Mouse (Mus musculus) liver, embryonic 13.5 days (tissue): ENCODE results near the gene Abca2. TPM values are rescaled to one million over a fixed set of nuclear protein-coding genes. Genes with fewer than 3 reads are reported as not detected.

Source experiments
- ATAC-seq: fragments of 200-750 bp; cut with Nextera tagmentation; 2 replicates; pipeline ENCODE4 v1.8.0; 2017; ENCODE audit warnings: low read depth, mild to moderate bottlenecking, moderate number of reproducible peaks, moderate library complexity
- DNase-seq: peaks from one replicate; pipeline ENCODE4 v3.0.0; 2022
- H3K27ac ChIP-seq: fragments of 300-500 bp; sonication (generic); 2 replicates; pipeline ENCODE4 v1.5.1; 2015; ENCODE audit warnings: moderate library complexity, mild to moderate bottlenecking, inconsistent platforms
- H3K27me3 ChIP-seq: fragments of 300-500 bp; sonication (generic); 2 replicates; pipeline ENCODE4 v1.6.1; 2015; ENCODE audit warnings: mild to moderate bottlenecking, inconsistent platforms
- H3K36me3 ChIP-seq: fragments of 300-500 bp; sonication (generic); 2 replicates; pipeline ENCODE4 v1.6.1; 2015; ENCODE audit warnings: mild to moderate bottlenecking, inconsistent platforms
- H3K4me1 ChIP-seq: fragments of 300-500 bp; sonication (generic); replicated peaks from 2 replicates; pipeline ENCODE4 v1.6.1; 2015; ENCODE audit warnings: inconsistent platforms
- H3K4me2 ChIP-seq: fragments of 300-500 bp; sonication (generic); 2 replicates; pipeline ENCODE4 v1.6.1; 2015; ENCODE audit warnings: inconsistent platforms, mild to moderate bottlenecking, moderate library complexity
- H3K4me3 ChIP-seq: fragments of 300-500 bp; sonication (generic); replicated peaks from 2 replicates; pipeline ENCODE4 v1.5.1; 2015; ENCODE audit warnings: mild to moderate bottlenecking, inconsistent platforms
- H3K9ac ChIP-seq: fragments of 300-500 bp; sonication (generic); 2 replicates; pipeline ENCODE4 v1.6.1; 2015; ENCODE audit warnings: mild to moderate bottlenecking, inconsistent platforms
- H3K9me3 ChIP-seq: fragments of 300-500 bp; sonication (generic); replicated peaks from 2 replicates; pipeline ENCODE4 v1.6.1; 2016; ENCODE audit warnings: inconsistent platforms
- WGBS: fragments of 180-500 bp; shearing (Covaris S2); methylation state at CpG from one replicate; pipeline ENCODE4 v1.1.7; 2015; ENCODE audit not compliant: insufficient replicate concordance; 5-methylcytosine and 5-hydroxymethylcytosine counted together
- microRNA-seq: library from miRNA; unstranded; fragments of <30 nt; microRNA quantifications from one replicate; pipeline ENCODE4, GENCODE M21; 2016
- polyA plus RNA-seq: library from polyadenylated mRNA; unstranded; fragments of >200 nt; fragmentation: Nextera tagmentation; extraction: Ambion mirVana; gene quantifications from 2 replicates; pipeline ENCODE4 v1.2.1, GENCODE M21; 2015

The Abca2 gene
- polyA plus RNA-seq, 1 experiment from 2014 or later: 1.4 TPM

GRCm38 (mm10) chr2:25482969-25483368 lies 54.5 kb downstream of the Abca2 start:
- Histone ChIP-seq H3K4me1 (peaks cover 29% of the 10 kb centered on the region), H3K9me3 (no peaks in the 10 kb centered on the region), H3K9ac (no peak overlapping the region), H3K36me3 (no peaks in the 10 kb centered on the region), H3K27ac (no peak overlapping the region), H3K4me3 (no peak overlapping the region), H3K27me3 (no peaks in the 10 kb centered on the region), H3K4me2 (no peak overlapping the region)
- 13% methylated on average over 7 of the region's 7 CpGs for WGBS
- ATAC-seq (no peak), DNase-seq (peak; percentile 37)

GRCm38 (mm10) chr2:25484901-25485647 lies 56.6 kb downstream of the Abca2 start:
- no peak overlapping the region for H3K4me2 ChIP-seq
- H3K4me1 ChIP-seq: peaks cover 38% of the 10 kb centered on the region
- no peaks in the 10 kb centered on the region for H3K27me3 ChIP-seq
- H3K36me3 ChIP-seq: no peaks in the 10 kb centered on the region
- ATAC-seq (peak; percentile 65), DNase-seq (no peak)
- H3K9me3 ChIP-seq: no peaks in the 10 kb centered on the region
- no peak overlapping the region for H3K9ac ChIP-seq
- no peak overlapping the region for H3K4me3 ChIP-seq
- H3K27ac ChIP-seq: peak overlapping the region; percentile 59
- WGBS: 53% methylated on average over 11 of the region's 11 CpGs

GRCm38 (mm10) chr2:25487965-25488670 lies 59.6 kb downstream of the Abca2 start:
- Histone ChIP-seq H3K27me3 (no peaks in the 10 kb centered on the region), H3K9me3 (no peaks in the 10 kb centered on the region), H3K4me2 (peak overlapping the region; percentile 32), H3K36me3 (no peaks in the 10 kb centered on the region), H3K27ac (0 out of 2 replicates have a peak overlapping the region, but pooled peaks have one; percentile 20), H3K4me3 (no peak overlapping the region), H3K4me1 (peaks cover 38% of the 10 kb centered on the region), H3K9ac (no peak overlapping the region)
- 56% methylated on average over 6 of the region's 6 CpGs for WGBS
- ATAC-seq: peak; percentile 77
- DNase-seq: no peak

GRCm38 (mm10) chr2:25488671-25489068 lies 60.2 kb downstream of the Abca2 start:
- WGBS: 56% methylated on average over 7 of the region's 7 CpGs
- no peak for ATAC-seq
- Histone ChIP-seq H3K27me3 (no peaks in the 10 kb centered on the region), H3K27ac (no peak overlapping the region), H3K36me3 (no peaks in the 10 kb centered on the region), H3K4me2 (no peak overlapping the region), H3K4me1 (peaks cover 38% of the 10 kb centered on the region), H3K9me3 (no peaks in the 10 kb centered on the region), H3K4me3 (no peak overlapping the region), H3K9ac (no peak overlapping the region)
- DNase-seq: no peak

GRCm38 (mm10) chr2:25492988-25493387 lies 64.5 kb downstream of the Abca2 start:
- ATAC-seq: no peak
- H3K4me2 ChIP-seq: no peak overlapping the region
- WGBS: 63% methylated on average over 5 of the region's 5 CpGs
- no peaks in the 10 kb centered on the region for H3K27me3 ChIP-seq
- no peak overlapping the region for H3K9ac ChIP-seq
- no peak overlapping the region for H3K27ac ChIP-seq
- H3K9me3 ChIP-seq: no peaks in the 10 kb centered on the region
- peaks cover 15% of the 10 kb centered on the region for H3K4me1 ChIP-seq
- H3K36me3 ChIP-seq: no peaks in the 10 kb centered on the region
- H3K4me3 ChIP-seq: no peak overlapping the region
- no peak for DNase-seq

- WGBS: 81% methylated on average over 5 of the region's 5 CpGs
- Histone ChIP-seq H3K4me1 (peaks cover 14% of the 10 kb centered on the region), H3K9ac (no peak within 1 kb of the TSS), H3K4me2 (no peak within 1 kb of the TSS), H3K9me3 (no peaks in the 10 kb centered on the region), H3K36me3 (no peaks in the 10 kb centered on the region), H3K27ac (no peak within 1 kb of the TSS), H3K27me3 (no peaks in the 10 kb centered on the region), H3K4me3 (no peak within 1 kb of the TSS)
- no peak for DNase-seq
- ATAC-seq: no peak
These were observed 65.0 kb downstream of the Abca2 start, which contains the start of gene Lcn12 for GRCm38 (mm10) chr2:25493476-25493961. TSS of gene Lcn12 (minus strand) at chr2:25493911.

- H3K4me3 ChIP-seq: no peak overlapping the region
- peaks cover 33% of the 10 kb centered on the region for H3K4me1 ChIP-seq
- no peaks in the 10 kb centered on the region for H3K9me3 ChIP-seq
- no peak overlapping the region for H3K27ac ChIP-seq
- no peak for DNase-seq
- WGBS: 37% methylated on average over 4 of the region's 4 CpGs
- no peaks in the 10 kb centered on the region for H3K27me3 ChIP-seq
- no peak overlapping the region for H3K4me2 ChIP-seq
- no peak for ATAC-seq
- no peaks in the 10 kb centered on the region for H3K36me3 ChIP-seq
- no peak overlapping the region for H3K9ac ChIP-seq
These were observed 68.0 kb downstream of the Abca2 start for GRCm38 (mm10) chr2:25496462-25496861.

Small RNA genes within 50 kb of the gene (microRNA-seq; reads per million reads assigned to microRNA genes)
- not detected for gene Mir3087

Other genes with a start within 250 kb of the Abca2 start
- 2.5 and 2.6 TPM in 2 replicates for gene Nrarp, start 247.9 kb upstream of the Abca2 start, polyA plus RNA-seq
- 5.5 and 6.0 TPM in 2 replicates for gene Tor4a, start 231.8 kb upstream of the Abca2 start, polyA plus RNA-seq
- 42.8 and 43.3 TPM in 2 replicates for gene Nelfb, start 217.2 kb upstream of the Abca2 start, polyA plus RNA-seq
- gene Stpg3, start 214.1 kb upstream of the Abca2 start, polyA plus RNA-seq: not detected in 2 replicates
- not detected in 2 replicates for gene Fam166a, start 210.0 kb upstream of the Abca2 start, polyA plus RNA-seq
- gene Tubb4b, start 204.0 kb upstream of the Abca2 start, polyA plus RNA-seq: 835 and 850 TPM in 2 replicates
- gene Slc34a3, start 194.3 kb upstream of the Abca2 start, polyA plus RNA-seq: not detected in 2 replicates
- gene Rnf224, start 191.9 kb upstream of the Abca2 start, polyA plus RNA-seq: not detected in 2 replicates
- 0.60 and 0.74 TPM in 2 replicates for gene Rnf208, start 186.4 kb upstream of the Abca2 start, polyA plus RNA-seq
- not detected in 2 replicates for gene Cysrt1, start 186.3 kb upstream of the Abca2 start, polyA plus RNA-seq
- 2.1 and 2.7 TPM in 2 replicates for gene AL732309.1, start 181.8 kb upstream of the Abca2 start, polyA plus RNA-seq
- 13.5 and 14.7 TPM in 2 replicates for gene Tmem203, start 173.3 kb upstream of the Abca2 start, polyA plus RNA-seq
- gene Tprn, start 166.1 kb upstream of the Abca2 start, polyA plus RNA-seq: 5.6 and 6.1 TPM in 2 replicates
- 158 and 162 TPM in 2 replicates for gene Ssna1, start 156.3 kb upstream of the Abca2 start, polyA plus RNA-seq
- gene Anapc2, start 156.2 kb upstream of the Abca2 start, polyA plus RNA-seq: 50.5 and 51.0 TPM in 2 replicates
- not detected in 2 replicates for gene Tmem210, start 140.6 kb upstream of the Abca2 start, polyA plus RNA-seq
- not detected in 2 replicates for gene Lrrc26, start 138.8 kb upstream of the Abca2 start, polyA plus RNA-seq
- gene Grin1, start 109.5 kb upstream of the Abca2 start, polyA plus RNA-seq: 0.12 and 0.41 TPM in 2 replicates
- 18.8 and 27.1 TPM in 2 replicates for gene Man1b1, start 96.4 kb upstream of the Abca2 start, polyA plus RNA-seq
- gene Dpp7, start 72.3 kb upstream of the Abca2 start, polyA plus RNA-seq: 9.0 and 10.5 TPM in 2 replicates
- 13.4 and 16.1 TPM in 2 replicates for gene Uap1l1, start 63.0 kb upstream of the Abca2 start, polyA plus RNA-seq
- gene Sapcd2, start 56.4 kb upstream of the Abca2 start, polyA plus RNA-seq: 30.0 and 30.6 TPM in 2 replicates
- 0.40 and 0.41 TPM in 2 replicates for gene Entpd2, start 32.8 kb upstream of the Abca2 start, polyA plus RNA-seq
- 4.2 and 5.1 TPM in 2 replicates for gene Npdc1, start 29.4 kb upstream of the Abca2 start, polyA plus RNA-seq
- gene Fut7, start 5.4 kb upstream of the Abca2 start, polyA plus RNA-seq: 0.56 and 0.97 TPM in 2 replicates
- gene Clic3, start 28.1 kb downstream of the Abca2 start, polyA plus RNA-seq: 0.21 and 0.25 TPM in 2 replicates
- gene Paxx, start 32.4 kb downstream of the Abca2 start, polyA plus RNA-seq: 7.2 and 7.7 TPM in 2 replicates
- 0.38 TPM in 1 of 2 replicates, not detected in the other for gene Ptgds, start 41.3 kb downstream of the Abca2 start, polyA plus RNA-seq
- gene Lcn12, start 65.2 kb downstream of the Abca2 start, polyA plus RNA-seq: not detected in 2 replicates
- gene Fbxw5, start 72.0 kb downstream of the Abca2 start, polyA plus RNA-seq: 27.9 and 31.1 TPM in 2 replicates
- 25.8 and 26.8 TPM in 2 replicates for gene C8g, start 73.0 kb downstream of the Abca2 start, polyA plus RNA-seq
- gene Traf2, start 118.2 kb downstream of the Abca2 start, polyA plus RNA-seq: 16.6 and 18.7 TPM in 2 replicates
- gene Edf1, start 129.1 kb downstream of the Abca2 start, polyA plus RNA-seq: 275 and 306 TPM in 2 replicates
- gene Mamdc4, start 146.1 kb downstream of the Abca2 start, polyA plus RNA-seq: 1.6 and 2.7 TPM in 2 replicates
- gene Phpt1, start 146.5 kb downstream of the Abca2 start, polyA plus RNA-seq: 50.2 and 50.3 TPM in 2 replicates
- gene Ajm1, start 153.1 kb downstream of the Abca2 start, polyA plus RNA-seq: 0.02 TPM in 1 of 2 replicates, not detected in the other
- gene Rabl6, start 179.8 kb downstream of the Abca2 start, polyA plus RNA-seq: 29.7 and 29.8 TPM in 2 replicates
- 0.09 and 0.14 TPM in 2 replicates for gene Ccdc183, start 189.0 kb downstream of the Abca2 start, polyA plus RNA-seq
- 7.8 and 8.3 TPM in 2 replicates for gene Tmem141, start 193.3 kb downstream of the Abca2 start, polyA plus RNA-seq
- gene Fcna, start 199.3 kb downstream of the Abca2 start, polyA plus RNA-seq: 34.8 and 37.5 TPM in 2 replicates
- gene Lcn8, start 224.4 kb downstream of the Abca2 start, polyA plus RNA-seq: not detected in 2 replicates
- gene Lcn5, start 229.2 kb downstream of the Abca2 start, polyA plus RNA-seq: not detected in 2 replicates
- gene Lcn6, start 248.1 kb downstream of the Abca2 start, polyA plus RNA-seq: not detected in 2 replicates